Mouse (Mus musculus): ENCODE measurements at regions not wholly inside any gene's neighbourhood (a gene's known extent, or its start where the extent isn't known, plus 50 kb on each side); places are given as distances from the start of the nearest gene placed in this dataset.

DNA sequence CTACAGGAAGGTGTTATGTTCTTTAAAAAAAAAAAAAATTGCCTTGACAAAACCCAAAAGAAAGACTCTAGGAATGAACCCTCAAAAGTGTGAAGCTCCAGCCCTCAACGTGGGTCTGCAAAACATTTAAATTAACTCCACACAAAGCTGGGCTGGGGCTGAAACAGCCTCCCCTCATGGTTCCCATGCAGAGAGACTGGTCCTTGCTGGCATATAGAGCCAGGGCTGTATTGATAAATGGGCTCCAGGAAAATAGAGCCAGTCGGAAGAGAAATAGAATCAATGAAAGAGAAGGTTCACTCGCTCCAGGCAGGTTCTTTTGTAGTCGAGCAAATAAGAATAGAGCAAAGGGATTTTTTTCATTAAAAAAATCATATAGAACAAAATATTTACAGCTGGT lies 63.3 kb upstream of the Cul1 start:
- TF ChIP-seq GATA1 (IDR thresholded peaks at IDR 0.05; ENCODE audit: low read length): no peak
- no peak for TF ChIP-seq TAL1 (IDR thresholded peaks at IDR 0.05; ENCODE audit: low read length)

All from erythroblast, embryonic 14.5 days (primary cell).